Mouse (Mus musculus): Measurements from ENCODE around the gene Cldn11.

The Cldn11 gene

DNA sequence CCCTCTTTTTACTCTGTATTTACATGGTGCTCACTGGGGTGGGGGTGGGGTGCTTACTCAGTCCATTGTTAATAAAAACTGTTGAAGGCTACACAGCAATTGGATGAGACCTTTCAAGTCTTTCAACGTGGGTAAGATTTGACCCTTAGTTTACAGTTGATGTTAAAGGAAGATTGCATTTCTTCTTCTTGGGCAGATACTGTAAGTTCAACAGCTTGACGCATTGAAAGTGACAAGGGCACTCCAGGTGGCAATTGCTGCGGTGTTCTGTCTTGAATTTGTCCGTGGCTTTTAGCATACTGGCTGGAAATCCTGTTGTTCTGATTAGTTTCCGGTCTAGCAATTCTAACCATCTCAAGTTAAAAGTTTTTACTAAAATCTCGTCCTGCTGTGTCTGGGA is 11.6 kb downstream of the Cldn11 start:
- no peak for DNase-seq

DNA sequence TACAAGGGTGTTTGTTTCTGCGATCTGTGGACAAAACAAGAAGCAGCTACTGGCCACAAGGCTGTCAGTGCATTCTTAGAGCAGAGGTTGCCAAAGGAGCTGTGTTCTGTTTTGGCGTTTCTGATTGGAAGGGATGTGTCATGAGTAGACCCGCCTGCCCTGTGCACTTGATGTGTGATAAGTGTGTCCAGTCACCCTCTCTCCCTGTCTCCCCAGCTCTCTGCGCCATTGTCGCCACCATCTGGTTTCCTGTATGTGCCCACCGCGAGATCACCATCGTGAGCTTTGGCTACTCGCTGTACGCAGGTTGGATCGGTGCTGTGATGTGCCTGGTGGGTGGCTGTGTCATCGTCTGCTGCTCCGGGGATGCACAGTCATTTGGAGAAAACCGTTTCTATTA is 13.1 kb downstream of the Cldn11 start:
- no peak for DNase-seq

DNA sequence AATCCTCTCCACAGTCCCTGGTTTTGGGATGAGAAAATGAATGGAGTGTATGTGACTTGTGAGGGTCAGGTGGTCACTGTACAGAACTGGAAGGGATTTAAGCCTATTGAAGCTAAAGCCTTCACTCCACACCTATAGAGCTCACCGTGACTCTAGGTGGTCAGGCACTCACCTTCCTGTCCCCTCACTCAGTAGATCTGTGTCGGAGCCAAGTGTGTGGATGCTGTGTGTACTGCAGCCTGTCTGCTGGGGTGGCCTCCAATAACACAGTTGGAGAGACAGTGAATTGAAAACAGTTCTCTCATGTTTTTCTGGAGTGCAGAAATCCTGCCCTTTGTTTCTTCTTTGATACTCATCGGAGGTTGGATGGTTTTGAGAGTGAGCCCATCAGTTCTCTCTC is 16.1 kb downstream of the Cldn11 start:
- DNase-seq, result no peak

DNA sequence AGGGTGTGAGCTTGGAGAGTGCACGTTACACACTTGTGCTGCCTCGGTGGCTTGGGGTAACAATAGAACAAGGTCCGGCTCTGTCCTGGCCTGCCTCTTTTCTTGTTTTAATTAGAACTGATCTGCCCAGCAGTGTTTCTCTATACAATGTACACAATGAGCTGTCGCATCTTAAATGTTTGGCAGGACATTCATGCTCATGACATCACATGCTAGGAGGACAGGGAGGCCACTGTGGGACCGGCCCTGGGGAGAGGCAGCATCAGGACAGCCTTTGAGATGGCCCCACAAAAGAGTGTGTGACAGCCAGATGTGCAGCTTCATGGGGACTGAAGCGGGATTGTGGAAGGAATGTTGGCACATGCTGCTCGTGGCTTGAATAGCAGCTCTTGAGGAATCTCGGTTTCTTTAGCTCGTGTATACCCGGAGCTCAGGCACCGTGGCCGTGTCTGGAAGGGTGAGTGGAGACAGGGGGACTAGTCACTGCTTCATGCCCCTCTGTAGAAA is 16.7 kb downstream of the Cldn11 start:
- DNase-seq, result no peak

DNA sequence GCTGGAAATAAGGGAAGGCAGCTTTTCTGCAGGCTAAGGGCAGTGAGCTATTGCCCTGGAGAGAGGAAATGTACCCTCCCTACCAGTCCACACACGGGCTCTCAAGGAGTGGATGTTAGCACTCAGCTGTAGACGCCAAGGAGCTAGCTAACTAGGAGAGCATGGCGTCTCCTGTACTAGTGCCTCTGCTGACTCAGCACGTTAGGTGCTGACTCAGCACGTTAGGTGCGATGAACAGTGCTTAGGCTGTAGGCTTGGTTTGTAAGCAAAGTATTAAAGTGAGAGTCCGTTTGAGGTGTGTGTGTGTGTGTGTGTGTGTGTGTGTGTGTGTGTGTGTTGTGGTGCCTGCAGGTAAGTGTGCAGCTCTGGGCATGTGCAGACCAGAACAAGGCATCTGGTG is 40.6 kb downstream of the Cldn11 start:
- DNase-seq, result no peak

- no peak for DNase-seq
Observed at GRCm38 (mm10) chr3:31191402-31191801, 41.7 kb downstream of the Cldn11 start.

GRCm38 (mm10) chr3:31199162-31199877 is 49.6 kb downstream of the Cldn11 start:
- DNase-seq, result no peak

DNA sequence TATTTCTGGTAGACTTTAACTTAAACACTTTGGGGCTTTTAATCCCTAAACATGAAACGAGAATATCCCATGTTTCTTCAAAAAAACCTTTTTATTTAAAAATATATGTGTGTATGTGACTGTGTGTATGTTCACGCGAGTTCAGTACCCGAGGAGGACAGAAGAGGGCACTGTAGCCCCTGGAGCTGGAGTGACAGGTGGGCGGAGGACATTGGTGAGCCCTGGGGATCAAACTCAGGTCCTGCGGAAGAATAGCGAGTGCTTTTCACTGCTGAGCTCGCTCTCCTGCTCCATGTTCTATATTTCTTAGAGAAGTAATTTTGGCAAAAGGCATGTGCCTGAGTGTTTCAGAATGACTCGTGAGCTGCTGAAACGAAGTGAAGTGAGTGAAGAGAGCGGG is 54.2 kb downstream of the Cldn11 start:
- DNase-seq, result no peak

DNA sequence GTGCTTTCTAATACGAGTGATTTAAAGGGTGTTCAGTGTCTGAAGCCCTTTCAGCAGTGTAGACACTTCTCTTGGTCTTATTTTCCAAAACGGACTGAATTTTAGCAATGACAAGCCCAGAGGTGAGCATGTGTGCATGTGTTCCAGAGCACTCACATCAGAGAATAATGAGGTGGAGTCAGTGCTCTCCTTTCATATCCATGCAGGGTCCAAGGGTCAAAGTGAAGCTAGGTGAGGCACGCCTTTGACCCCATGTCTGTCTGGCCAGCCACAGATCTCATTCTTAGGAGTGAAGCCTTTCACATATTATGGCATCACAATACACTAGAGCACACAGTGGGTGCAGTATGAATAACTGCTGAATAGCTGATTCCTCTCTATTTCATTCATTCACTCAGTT is 55.4 kb downstream of the Cldn11 start:
- no peak for DNase-seq

DNA sequence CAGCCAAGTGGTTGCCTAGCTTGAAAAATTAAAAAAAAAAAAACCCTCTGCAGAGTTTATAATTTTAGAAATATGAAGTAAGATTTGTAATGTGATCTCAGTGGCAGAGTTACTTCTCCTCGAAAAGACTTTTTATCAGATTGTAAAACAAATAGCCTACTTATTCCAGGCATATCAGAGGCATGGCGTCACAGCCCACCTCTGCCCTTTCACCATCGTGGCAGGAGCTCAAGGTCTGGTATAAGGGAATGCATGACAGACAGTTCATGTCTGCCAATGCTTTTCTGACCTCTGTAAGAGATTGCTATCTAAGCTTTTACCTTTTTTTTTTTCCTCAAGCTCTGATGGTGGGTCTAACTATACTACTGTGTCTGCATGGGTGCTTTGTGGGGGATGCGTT is 58.3 kb downstream of the Cldn11 start:
- DNase-seq, result no peak

DNA sequence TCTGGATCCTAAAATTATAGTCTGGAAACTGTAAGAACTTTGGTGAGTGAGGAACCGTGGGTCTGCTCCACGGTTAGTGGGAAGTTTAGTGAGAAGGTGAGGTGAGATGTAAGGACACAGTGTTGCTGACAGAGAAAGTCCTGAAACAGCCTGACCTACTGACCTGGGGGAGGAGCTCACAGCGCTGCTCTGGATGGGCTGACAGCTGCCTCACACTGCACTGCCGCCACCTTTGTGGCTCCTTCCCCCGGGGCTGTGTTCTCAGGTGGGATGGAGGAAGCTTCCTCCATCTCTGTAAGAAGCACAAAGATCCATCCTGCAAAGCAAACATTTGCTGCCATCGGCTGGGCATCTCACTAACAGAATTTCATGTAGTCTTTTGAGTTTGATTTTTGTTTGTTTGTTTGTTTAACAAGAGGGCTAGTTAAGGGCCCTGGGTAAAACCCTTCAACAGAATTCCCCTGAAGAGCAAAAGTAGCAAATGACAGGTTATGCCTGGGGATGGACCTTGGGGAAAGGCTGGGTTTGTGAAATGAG is 58.8 kb downstream of the Cldn11 start:
- no peak for DNase-seq

DNA sequence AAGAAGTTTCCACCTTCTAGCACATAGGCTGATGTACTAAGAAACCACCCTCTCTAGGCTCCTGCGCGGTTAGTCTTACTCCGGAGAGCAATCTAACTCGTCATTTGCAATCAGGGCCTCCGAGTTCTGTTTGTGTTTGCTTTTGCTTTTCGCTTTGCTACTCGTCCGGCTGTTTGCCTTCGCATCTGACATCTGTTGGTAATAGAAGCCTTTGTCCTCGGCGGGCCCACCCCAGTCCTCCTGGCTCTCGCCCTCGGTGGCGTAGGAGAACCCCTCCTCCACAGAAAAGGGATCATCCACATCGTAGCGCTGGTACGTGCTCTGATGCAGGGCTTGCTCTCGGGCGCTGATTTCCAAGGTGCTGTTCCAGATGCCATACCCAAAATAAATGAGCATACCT is 59.3 kb downstream of the Cldn11 start:
- DNase-seq, result no peak

GRCm38 (mm10) chr3:31212205-31213038 is 62.7 kb downstream of the Cldn11 start:
- no peak for DNase-seq

DNA sequence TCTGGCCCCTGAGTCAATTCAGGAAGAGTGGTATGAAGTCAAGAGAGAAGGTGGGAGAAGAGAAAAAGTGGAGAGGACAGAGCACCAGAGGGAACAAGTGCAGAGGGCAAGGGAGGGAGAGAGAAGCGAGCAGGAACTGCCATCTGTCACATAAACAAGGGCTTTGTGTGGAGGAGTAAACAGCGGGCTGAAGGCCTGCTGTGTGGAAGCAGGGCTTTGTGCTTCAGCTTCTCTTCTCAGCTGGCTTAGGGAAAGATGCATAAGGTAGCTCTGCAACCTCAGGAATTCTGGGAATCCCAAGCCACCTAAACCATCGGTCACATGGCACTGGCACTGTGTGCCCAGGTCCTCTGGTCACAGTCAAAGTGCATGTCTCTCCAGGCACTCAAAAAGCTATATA is 64.1 kb downstream of the Cldn11 start:
- no peak for DNase-seq
